Mouse (Mus musculus): ENCODE measurements around the gene Sdk2. TPM values are rescaled to one million over a fixed set of nuclear protein-coding genes. Genes with fewer than 3 reads are reported as not detected.
A peak's percentile ranks its signal among the peaks of the same experiment; 100 is the strongest.

Gene Sdk2
- total RNA-seq, 1 experiment from 2014 or later: not detected

- no peak for ATAC-seq (ENCODE audit: extremely low read depth, insufficient number of reproducible peaks, low FRiP score, poor library complexity, severe bottlenecking)
Observed at GRCm38 (mm10) chr11:113739213-113739612, 327.6 kb downstream of the Sdk2 start.

GRCm38 (mm10) chr11:113737912-113738311 lies 328.9 kb downstream of the Sdk2 start:
- peak; percentile 71 for ATAC-seq (ENCODE audit: extremely low read depth, insufficient number of reproducible peaks, low FRiP score, poor library complexity, severe bottlenecking)

DNA sequence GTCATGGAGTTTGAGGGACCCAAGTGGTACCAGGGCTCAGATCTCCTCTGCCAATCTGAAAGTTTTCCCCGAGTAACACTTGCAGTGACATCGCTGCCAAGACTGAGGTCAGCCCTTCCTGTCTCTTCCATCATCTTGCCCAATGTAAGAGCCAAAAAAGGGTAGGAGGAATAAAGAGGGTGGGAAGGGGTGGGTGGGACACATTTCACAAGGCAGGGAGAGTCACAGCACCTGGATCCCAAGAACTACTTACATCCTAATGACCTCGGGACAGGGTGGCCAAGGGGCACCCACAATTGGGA lies 329.3 kb downstream of the Sdk2 start:
- no peak for ATAC-seq (ENCODE audit: extremely low read depth, insufficient number of reproducible peaks, low FRiP score, poor library complexity, severe bottlenecking)

DNA sequence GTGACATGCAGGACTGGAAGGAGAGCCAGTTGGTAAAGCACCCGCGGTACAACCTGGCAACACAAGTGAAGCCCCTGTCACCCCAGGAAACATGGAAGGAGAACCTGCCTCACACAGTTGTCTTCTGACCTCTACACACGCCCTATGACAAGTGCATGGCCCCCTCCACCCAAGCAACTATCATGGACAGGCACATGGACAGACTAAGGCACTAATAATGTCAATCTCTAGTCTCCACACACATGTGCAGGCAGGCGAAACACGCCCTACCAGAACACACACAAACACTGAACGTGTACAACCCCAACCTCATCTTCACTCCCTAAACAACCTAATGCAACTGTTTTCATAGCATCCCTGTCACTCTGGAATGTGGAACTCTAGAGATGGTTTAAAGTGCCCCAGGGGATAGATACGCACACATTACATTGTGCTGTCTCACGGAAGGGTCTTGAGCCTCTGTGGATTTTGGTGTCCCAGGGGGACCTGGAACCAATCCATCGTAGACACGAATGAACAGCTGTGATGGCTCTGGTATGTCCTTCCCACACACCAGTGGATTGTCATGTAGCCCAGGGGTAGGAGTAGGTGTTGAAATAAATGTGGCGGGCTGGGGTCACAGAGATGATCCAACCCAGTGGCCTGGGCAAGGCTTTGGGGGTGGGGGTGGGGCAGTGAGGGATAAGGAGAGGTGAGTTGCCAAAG lies 329.8 kb downstream of the Sdk2 start:
- ATAC-seq (ENCODE audit: extremely low read depth, insufficient number of reproducible peaks, low FRiP score, poor library complexity, severe bottlenecking): no peak

DNA sequence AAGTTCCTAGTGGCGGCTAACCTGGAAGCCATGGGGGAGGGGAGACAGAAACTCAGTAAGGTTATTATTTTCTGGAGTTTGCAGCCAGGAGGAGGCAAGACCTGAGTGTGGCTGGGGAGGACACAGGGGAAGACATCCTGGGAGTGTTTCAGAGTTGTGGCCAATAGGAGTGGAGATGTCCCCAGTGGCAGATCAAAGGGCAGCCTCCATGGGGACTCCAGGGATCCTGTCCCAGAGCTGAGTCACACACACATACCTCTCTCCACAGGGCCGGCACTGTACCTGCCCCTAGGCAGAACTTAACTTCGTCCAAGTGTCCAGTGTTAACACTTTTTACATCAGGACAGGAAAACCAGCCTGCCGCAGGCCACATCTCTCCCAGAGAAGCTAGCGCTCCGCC lies 331.7 kb downstream of the Sdk2 start:
- ATAC-seq (ENCODE audit: extremely low read depth, insufficient number of reproducible peaks, low FRiP score, poor library complexity, severe bottlenecking): no peak

- ATAC-seq (ENCODE audit: extremely low read depth, insufficient number of reproducible peaks, low FRiP score, poor library complexity, severe bottlenecking): peak; percentile 49
Observed at GRCm38 (mm10) chr11:113733631-113734364, 333.0 kb downstream of the Sdk2 start.

DNA sequence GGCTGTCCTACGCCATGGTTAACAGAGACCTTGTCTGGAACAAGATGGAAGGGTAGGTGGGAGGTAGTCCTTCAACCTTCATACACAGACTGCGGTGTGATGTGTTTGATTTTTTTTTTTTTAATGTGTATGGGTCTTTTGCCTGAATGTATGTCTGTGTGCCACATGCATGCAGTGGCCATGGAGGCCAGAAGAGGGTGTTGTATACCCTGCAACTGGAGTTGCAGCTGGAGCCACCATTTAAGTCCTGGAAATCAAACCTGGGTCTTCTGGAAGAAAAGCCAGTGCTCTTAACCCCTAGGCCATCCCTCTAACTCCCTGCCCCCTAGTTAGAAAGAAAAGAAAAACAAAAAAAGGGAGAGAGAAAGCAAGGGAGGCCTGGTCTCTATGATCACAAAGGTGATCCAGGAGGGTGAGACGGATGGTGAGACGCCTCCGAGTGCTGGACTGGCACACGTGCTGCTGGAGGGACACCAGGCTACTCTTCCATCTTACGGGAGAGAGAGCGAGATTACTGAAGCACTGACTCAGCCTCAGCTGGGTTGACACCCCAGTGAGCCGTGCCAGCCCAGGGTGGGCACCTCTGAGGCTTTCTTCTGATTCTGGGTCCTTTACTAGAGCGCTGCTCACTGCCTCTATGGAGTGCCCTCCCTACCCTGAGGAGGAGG lies 334.8 kb downstream of the Sdk2 start:
- ATAC-seq (ENCODE audit: extremely low read depth, insufficient number of reproducible peaks, low FRiP score, poor library complexity, severe bottlenecking): no peak

DNA sequence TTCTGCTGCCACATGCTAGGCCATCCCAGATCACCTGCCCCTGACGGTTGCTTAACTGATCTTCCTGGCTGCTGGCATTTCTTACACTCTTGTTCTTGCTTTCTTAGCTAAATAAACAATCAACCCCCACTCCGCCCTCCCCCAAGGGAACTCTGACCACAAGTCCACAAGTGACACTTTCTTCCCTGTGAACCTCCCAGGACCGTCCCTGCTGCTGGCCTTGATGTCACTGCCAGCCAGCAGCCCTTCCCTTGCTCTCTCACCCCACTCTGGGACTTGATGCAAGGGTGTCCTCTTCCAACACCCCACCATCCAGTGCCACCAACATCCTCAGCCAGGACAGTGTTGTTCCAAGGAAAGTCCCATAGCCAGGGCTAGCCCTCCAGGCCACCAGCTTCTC lies 336.0 kb downstream of the Sdk2 start:
- no peak for ATAC-seq (ENCODE audit: extremely low read depth, insufficient number of reproducible peaks, low FRiP score, poor library complexity, severe bottlenecking)

DNA sequence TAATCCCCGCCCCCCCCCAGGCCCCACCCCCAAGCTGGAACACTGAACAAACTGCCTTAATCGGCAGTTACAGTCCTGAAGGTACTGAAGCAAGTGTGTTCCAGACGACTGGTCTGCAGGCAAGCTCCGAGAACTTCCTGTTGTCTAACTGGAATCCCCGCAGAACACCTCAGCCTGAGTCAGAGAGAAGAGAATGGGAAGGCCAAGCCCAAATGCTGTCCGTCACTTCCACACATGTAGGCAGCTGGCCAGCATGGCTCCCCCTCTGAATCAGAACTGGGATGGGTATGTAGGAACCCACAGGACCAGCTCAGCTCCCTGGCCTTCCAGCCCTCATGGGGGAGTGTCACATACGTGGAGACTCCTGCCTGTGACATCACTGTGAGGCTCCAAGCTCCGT lies 336.9 kb downstream of the Sdk2 start:
- no peak for ATAC-seq (ENCODE audit: extremely low read depth, insufficient number of reproducible peaks, low FRiP score, poor library complexity, severe bottlenecking)

- ATAC-seq (ENCODE audit: extremely low read depth, insufficient number of reproducible peaks, low FRiP score, poor library complexity, severe bottlenecking): no peak
Observed at GRCm38 (mm10) chr11:113729239-113729638, 337.6 kb downstream of the Sdk2 start.

GRCm38 (mm10) chr11:113727992-113728391 lies 338.9 kb downstream of the Sdk2 start:
- no peak for ATAC-seq (ENCODE audit: extremely low read depth, insufficient number of reproducible peaks, low FRiP score, poor library complexity, severe bottlenecking)

- no peak for ATAC-seq (ENCODE audit: extremely low read depth, insufficient number of reproducible peaks, low FRiP score, poor library complexity, severe bottlenecking)
Observed at GRCm38 (mm10) chr11:113726994-113727888, 339.6 kb downstream of the Sdk2 start.

Data from neutrophil, adult 5-6 weeks (primary cell).